Mouse (Mus musculus) cerebellum, adult 9-10 months (tissue): ENCODE measurements around the gene Mrpl54.
A peak's percentile ranks its signal among the peaks of the same experiment; 100 is the strongest.
"Not testable (repeated sequence)": the region's sequence is repeated elsewhere in the genome, so short reads cannot be mapped to it uniquely, and the experiment has no call there.

Source experiments
- DNase-seq: peaks from one replicate; pipeline ENCODE4 v3.0.0; 2022

The Mrpl54 gene

GRCm38 (mm10) chr10:81257158-81258039 is 9.3 kb downstream of the Mrpl54 start:
- no peak for DNase-seq

- no peak for DNase-seq
These were observed 11.8 kb downstream of the Mrpl54 start for GRCm38 (mm10) chr10:81254886-81255285.

GRCm38 (mm10) chr10:81252424-81253419 is 14.0 kb downstream of the Mrpl54 start, which contains the start of gene Matk:
TSS of gene Matk (plus strand) at chr10:81252935.
- no peak for DNase-seq

GRCm38 (mm10) chr10:81249442-81249841 is 17.3 kb downstream of the Mrpl54 start:
- DNase-seq: no peak

GRCm38 (mm10) chr10:81247804-81248203 is 18.9 kb downstream of the Mrpl54 start:
- no peak for DNase-seq

- DNase-seq: no peak
These were observed 21.6 kb downstream of the Mrpl54 start for GRCm38 (mm10) chr10:81245166-81245565.

GRCm38 (mm10) chr10:81244595-81244994 is 22.1 kb downstream of the Mrpl54 start:
- DNase-seq: peak; percentile 85

GRCm38 (mm10) chr10:81244146-81244545 is 22.6 kb downstream of the Mrpl54 start:
- no peak for DNase-seq

- no peak for DNase-seq
These were observed 24.7 kb downstream of the Mrpl54 start for GRCm38 (mm10) chr10:81242021-81242420.

- DNase-seq: no peak
These were observed 25.9 kb downstream of the Mrpl54 start for GRCm38 (mm10) chr10:81240876-81241275.

GRCm38 (mm10) chr10:81238618-81239017 is 28.1 kb downstream of the Mrpl54 start:
- no peak for DNase-seq

- DNase-seq: no peak
These were observed 30.1 kb downstream of the Mrpl54 start for GRCm38 (mm10) chr10:81236471-81237268.

- no peak for DNase-seq
These were observed 32.5 kb downstream of the Mrpl54 start for GRCm38 (mm10) chr10:81234206-81234605.

GRCm38 (mm10) chr10:81233226-81233585 is 33.5 kb downstream of the Mrpl54 start:
- DNase-seq: no peak

- peak; percentile 96 for DNase-seq
These were observed 34.0 kb downstream of the Mrpl54 start, which contains the start of gene Zfr2 for GRCm38 (mm10) chr10:81232580-81233225. TSS of gene Zfr2 (plus strand) at chr10:81233155.

- DNase-seq: no peak
These were observed 35.3 kb downstream of the Mrpl54 start for GRCm38 (mm10) chr10:81231436-81231835.

- DNase-seq: peak; percentile 89
These were observed 36.0 kb downstream of the Mrpl54 start, which contains the start of gene Atcay for GRCm38 (mm10) chr10:81230438-81231332. TSS of gene Atcay (minus strand) at chr10:81230833.

- DNase-seq: peak; percentile 68
These were observed 36.8 kb downstream of the Mrpl54 start for GRCm38 (mm10) chr10:81229735-81230437.

- not testable (repeated sequence) for DNase-seq
These were observed 43.0 kb downstream of the Mrpl54 start for GRCm38 (mm10) chr10:81223731-81224130.

- no peak for DNase-seq
These were observed 45.2 kb downstream of the Mrpl54 start for GRCm38 (mm10) chr10:81221402-81222015.
